In the genomic region with DNA sequence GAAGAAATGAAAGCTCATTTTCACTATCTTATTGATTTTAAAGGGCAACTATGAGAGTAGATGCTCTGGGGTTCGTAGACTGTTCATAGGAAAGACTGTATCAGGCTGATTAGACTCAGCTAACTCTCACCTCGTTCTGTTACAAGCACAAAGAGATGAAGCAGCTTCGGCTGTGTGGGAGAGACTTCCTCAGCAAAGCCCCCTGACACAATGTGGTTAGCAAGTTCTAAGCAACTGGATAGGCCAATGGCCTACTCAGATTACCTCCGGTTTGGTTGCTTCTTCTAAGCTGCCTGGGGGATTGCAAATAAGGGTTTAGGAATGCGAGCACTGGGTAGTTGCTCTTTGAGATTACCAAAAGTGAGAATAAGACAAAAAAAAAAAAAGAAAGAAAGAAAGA, we compare ENCODE assay signal across 22 mouse cellular contexts.
DNase-seq lines count a peak whose midpoint lies in the region; ATAC-seq and TF ChIP-seq lines count a peak whose summit lies in the region.
"Had no signal": no experiment of that assay in that cellular context is flagged by ENCODE, and none has a peak within 500 bp of the region (broad histone marks: within the 10 kb centered on the region; RNA-seq: fewer than 3 reads in every experiment).

No protein-coding gene starts in this region.

- no peak overlapping the region for H3K4me3 ChIP-seq in CH12.LX (replicated peaks in 1 of 3; ENCODE audit: low read depth in 2 of 3, low read length in 2 of 3, poor library complexity in 1 of 3)
- no peak overlapping the region for H3K4me3 ChIP-seq in intestine, embryonic 16.5 days (ENCODE audit: low read length)
- H3K4me3 ChIP-seq: embryonic facial prominence, embryonic 15.5 days; forebrain, embryonic 10.5 days; hindbrain, embryonic 12.5 days; limb, embryonic 12.5 days; lung, embryonic 15.5 days; midbrain, embryonic 13.5 days had no signal

- in situ Hi-C loops in CH12.LX (cut with MboI; ENCODE audit: low pct_ligation_motif_present, low pct_unique_long_range_greater_than_20kb, low sequenced_read_pairs): no loop called here

- H3K36me3 ChIP-seq in CH12.LX (replicated peaks in 1 of 2; ENCODE audit: control insufficient read depth in 1 of 2, insufficient read depth in 1 of 2, low read length in 1 of 2): no peaks in the 10 kb centered on the region
- no peaks in the 10 kb centered on the region for H3K36me3 ChIP-seq in intestine, embryonic 16.5 days (ENCODE audit: control insufficient read depth, insufficient read depth, low read length)
- H3K36me3 ChIP-seq: embryonic facial prominence, embryonic 15.5 days; forebrain, embryonic 10.5 days; hindbrain, embryonic 12.5 days; limb, embryonic 12.5 days; lung, embryonic 15.5 days; midbrain, embryonic 13.5 days had no signal

- no peak for TF ChIP-seq POLR2A in CH12.LX (IDR thresholded peaks at IDR 0.05; ENCODE audit: low read depth, low read length)

- H3K79me2 ChIP-seq in CH12.LX (replicated peaks; ENCODE audit: control insufficient read depth, extremely low read depth, insufficient read depth, poor library complexity, severe bottlenecking): no peaks in the 10 kb centered on the region

- no peaks in the 10 kb centered on the region for H3K27me3 ChIP-seq in CH12.LX (replicated peaks)
- no peaks in the 10 kb centered on the region for H3K27me3 ChIP-seq in intestine, embryonic 16.5 days (replicated peaks; ENCODE audit: control insufficient read depth, insufficient read depth, low read length)
- H3K27me3 ChIP-seq: embryonic facial prominence, embryonic 15.5 days; hindbrain, embryonic 12.5 days; lung, embryonic 15.5 days; midbrain, embryonic 13.5 days had no signal

- no peak for TF ChIP-seq RAD21 in CH12.LX (IDR thresholded peaks at IDR 0.05; ENCODE audit: low read depth, low read length)

- peaks cover 0 to 23% of the 10 kb centered on the region in 2 experiments; a peak in 3 of 4 replicates for H3K4me1 ChIP-seq in CH12.LX (ENCODE audit: control insufficient read depth in 1 of 2, insufficient read depth in 2 of 2)
- H3K4me1 ChIP-seq in intestine, embryonic 16.5 days (ENCODE audit: control insufficient read depth, insufficient read depth, low read length): no peaks in the 10 kb centered on the region
- H3K4me1 ChIP-seq: lung, embryonic 15.5 days had no signal

- WGBS in intestine, embryonic 16.5 days: 71% methylated on average over 5 of the region's 5 CpGs

- ATAC-seq in frontal cortex, adult (ENCODE audit: low TSS enrichment): peak; percentile 34
- no peak for ATAC-seq in intestine, embryonic 16.5 days
- ATAC-seq in erythroblast, adult 5-6 weeks (replicated peaks; ENCODE audit: low FRiP score, poor library complexity, severe bottlenecking): no peak
- ATAC-seq: midbrain, embryonic 13.5 days had no signal

- dilution Hi-C loops in CH12.LX (cut with MboI; ENCODE audit: extremely low pct_ligation_motif_present, extremely low pct_unique_long_range_greater_than_20kb, low sequenced_read_pairs): no loop called here

- no peak for DNase-seq in frontal cortex, postnatal 10 days (ENCODE audit: low spot score in 2 of 2)
- peak; percentile 21 for DNase-seq in CH12.LX (ENCODE audit: extremely low read depth)
- peak; percentile 12 for DNase-seq in brain, embryonic 18.5 days (ENCODE audit: low read depth, low spot score)
- DNase-seq in thymus, postnatal 10 days (ENCODE audit: low spot score in 2 of 2): peak; percentile 15 to 27
- DNase-seq: adrenal gland, postnatal 10 days; cerebellum, adult 11-12 months; cerebellum, postnatal 25 days; heart, postnatal 10 days; kidney, adult 8-10 months; kidney, postnatal 36 days; layer of hippocampus, adult 9-11 months; lung, postnatal 4 days had no signal

- no peak for TF ChIP-seq CTCF in CH12.LX (conservative IDR thresholded peaks at IDR 0.05 in 1 of 2, IDR thresholded peaks at IDR 0.05 in 1 of 2; ENCODE audit: low read depth in 2 of 2, low read length in 2 of 2)

- no peak for TF ChIP-seq EP300 in CH12.LX (IDR thresholded peaks at IDR 0.05; ENCODE audit: low read length)

- no peaks in the 10 kb centered on the region for H3K9me3 ChIP-seq in CH12.LX (replicated peaks; ENCODE audit: low read length)
- no peaks in the 10 kb centered on the region for H3K9me3 ChIP-seq in intestine, embryonic 16.5 days (ENCODE audit: control insufficient read depth, low read length)
- H3K9me3 ChIP-seq: embryonic facial prominence, embryonic 15.5 days; forebrain, embryonic 10.5 days; hindbrain, embryonic 12.5 days; limb, embryonic 12.5 days; lung, embryonic 15.5 days; midbrain, embryonic 13.5 days had no signal

- H3K9ac ChIP-seq in CH12.LX (ENCODE audit: insufficient read depth, low read depth): no peak overlapping the region
- no peak overlapping the region for H3K9ac ChIP-seq in intestine, embryonic 16.5 days (ENCODE audit: low read depth, low read length)
- H3K9ac ChIP-seq: embryonic facial prominence, embryonic 15.5 days; hindbrain, embryonic 12.5 days; limb, embryonic 12.5 days; liver, embryonic 14.5 days; lung, embryonic 15.5 days; midbrain, embryonic 13.5 days had no signal

- peak overlapping the region; percentile 76 for H3K4me2 ChIP-seq in CH12.LX (ENCODE audit: insufficient read depth, low read depth, poor library complexity, severe bottlenecking)
- H3K4me2 ChIP-seq in intestine, embryonic 16.5 days (ENCODE audit: low read depth, low read length): no peak overlapping the region
- H3K4me2 ChIP-seq: embryonic facial prominence, embryonic 15.5 days; hindbrain, embryonic 12.5 days; limb, embryonic 12.5 days; lung, embryonic 15.5 days; midbrain, embryonic 13.5 days had no signal

- no peak overlapping the region for H3K27ac ChIP-seq in CH12.LX (ENCODE audit: insufficient read depth, low read depth)
- H3K27ac ChIP-seq in intestine, embryonic 16.5 days (ENCODE audit: low read length): no peak overlapping the region
- H3K27ac ChIP-seq: embryonic facial prominence, embryonic 15.5 days; forebrain, embryonic 10.5 days; hindbrain, embryonic 12.5 days; liver, embryonic 14.5 days; lung, embryonic 15.5 days; midbrain, embryonic 13.5 days had no signal

TF ChIP-seq in CH12.LX, 34 proteins besides CTCF, POLR2A, EP300 and RAD21:
- TF ChIP-seq TCF12 (IDR thresholded peaks at IDR 0.05; ENCODE audit: low read depth, low read length) (no peak), MAFK (IDR thresholded peaks at IDR 0.05; ENCODE audit: insufficient replicate concordance, low read length) (no peak), PAX5 (IDR thresholded peaks at IDR 0.05; ENCODE audit: low read length) (no peak), MXI1 (IDR thresholded peaks at IDR 0.05; ENCODE audit: low read depth, low read length) (peak; percentile 11; the same call in 1 of the 2 replicates), SMC3 (IDR thresholded peaks at IDR 0.05; ENCODE audit: low read depth, low read length) (no peak)

Comparison
In these comparisons a context has a peak if more than half of its experiments do, and no peak if none do; other contexts are left out.
1. DNase-seq: peak in CH12.LX (single experiment), brain, embryonic 18.5 days (single experiment) and thymus, postnatal 10 days (2 of 2); none in frontal cortex, postnatal 10 days (0 of 2).